Mouse (Mus musculus) bone marrow, adult 2 months (tissue): ENCODE data around the gene Zfp931. TPM values are rescaled to one million over a fixed set of nuclear protein-coding genes. Genes with fewer than 3 reads are reported as not detected.
"Not testable (repeated sequence)": the region's sequence is repeated elsewhere in the genome, so short reads cannot be mapped to it uniquely, and the experiment has no call there.

Experiments
- H3K27ac ChIP-seq: fragments of 200-500 bp; 2 replicates; pipeline ENCODE4 v1.5.1; 2012; ENCODE audit warnings: low read depth, mild to moderate bottlenecking, control low read depth, inconsistent platforms, low read length; ENCODE audit not compliant: control insufficient read depth, poor library complexity, insufficient read depth
- H3K4me1 ChIP-seq: fragments of 200-500 bp; 2 replicates; pipeline ENCODE4 v1.6.1; 2011; ENCODE audit warnings: low read length; ENCODE audit not compliant: control insufficient read depth, insufficient read depth
- H3K4me3 ChIP-seq: fragments of 200-500 bp; replicated peaks from 2 replicates; pipeline ENCODE3; 2011; ENCODE audit warnings: mild to moderate bottlenecking, low read depth, low read length, control low read depth; ENCODE audit not compliant: control insufficient read depth
- WGBS: fragments of 180-500 bp; shearing (Covaris S2); methylation state at CpG from one replicate; pipeline ENCODE4 v1.1.7; 2018; 5-methylcytosine and 5-hydroxymethylcytosine counted together
- polyA plus RNA-seq: library from polyadenylated mRNA; stranded (reverse); fragments of >200 nt; gene quantifications from 2 replicates; pipeline ENCODE4 v1.2.4, GENCODE M21; 2011; ENCODE audit warnings: low replicate concordance; ENCODE audit not compliant: missing spikeins, insufficient read depth, insufficient read length

Gene Zfp931
- polyA plus RNA-seq, 1 experiment: 1.6 TPM

DNA sequence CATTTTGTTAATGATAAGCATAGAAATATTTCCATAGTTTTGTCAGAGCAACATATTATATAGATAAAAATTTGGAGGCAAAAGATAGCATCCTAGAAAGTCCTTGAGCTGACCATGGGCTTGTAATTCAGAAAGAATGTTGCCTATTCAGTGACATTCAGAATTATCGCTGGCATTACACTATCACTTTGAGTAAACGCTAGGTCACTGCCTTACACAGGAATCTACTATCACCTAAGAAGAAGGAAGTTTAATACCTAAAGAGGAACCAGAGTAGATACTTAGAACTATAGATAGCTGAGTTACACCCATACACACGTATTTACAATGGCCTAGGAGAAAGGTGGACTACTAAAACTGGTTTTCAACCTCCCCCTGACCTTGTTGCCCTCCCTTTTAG lies 58.8 kb downstream of the Zfp931 start:
- not testable (repeated sequence) for H3K4me3 ChIP-seq, H3K4me1 ChIP-seq, H3K27ac ChIP-seq
- WGBS: 19% methylated on average over 3 of the region's 3 CpGs

Other genes starting within 250 kb of the Zfp931 start
- 4.5 TPM in 1 of 2 replicates, not detected in the other for gene Gm14325, start 238.1 kb downstream of the Zfp931 start, polyA plus RNA-seq
- not detected in 2 replicates for gene Gm14327, start 181.4 kb downstream of the Zfp931 start, polyA plus RNA-seq
- gene Zfp972, start 152.9 kb downstream of the Zfp931 start, polyA plus RNA-seq: not detected in 2 replicates
- gene Gm14326, start 121.2 kb downstream of the Zfp931 start, polyA plus RNA-seq: 3.9 and 6.4 TPM in 2 replicates
- gene Zfp971, start 55.2 kb downstream of the Zfp931 start, polyA plus RNA-seq: not detected in 2 replicates
- gene Phactr3, start 40.5 kb upstream of the Zfp931 start, polyA plus RNA-seq: not detected in 2 replicates